Mouse (Mus musculus) spleen, postnatal 14 days (tissue): ENCODE measurements at regions not wholly inside any gene's neighbourhood (a gene's known extent, or its start where the extent isn't known, plus 50 kb on each side); places are given as distances from the start of the nearest gene placed in this dataset.

Experiments used
- DNase-seq, 2 experiments: peaks; one replicate each; pipeline ENCODE4 v3.0.0; 2021 to 2022; ENCODE audit warnings: low spot score in 2 of 2

- peak in 1 of 2 experiments; percentile 2 for DNase-seq
Observed at GRCm38 (mm10) chr4:53915326-53915725, 89.5 kb downstream of the Tmem38b start.

- DNase-seq = peak in 1 of 2 experiments; percentile 27
Observed at GRCm38 (mm10) chr4:53919188-53919587, 93.3 kb downstream of the Tmem38b start.

- DNase-seq = no peak
Observed at GRCm38 (mm10) chr4:53920587-53920986, 94.7 kb downstream of the Tmem38b start.

GRCm38 (mm10) chr4:53931068-53931467, 105.2 kb downstream of the Tmem38b start:
- no peak for DNase-seq

GRCm38 (mm10) chr4:53931499-53931898, 105.7 kb downstream of the Tmem38b start:
- no peak for DNase-seq

- DNase-seq = no peak
Observed at GRCm38 (mm10) chr4:53935306-53935705, 109.5 kb downstream of the Tmem38b start.

GRCm38 (mm10) chr4:53948736-53949135, 122.9 kb downstream of the Tmem38b start:
- no peak for DNase-seq

- DNase-seq = no peak
Observed at GRCm38 (mm10) chr4:53949164-53949563, 123.3 kb downstream of the Tmem38b start.

GRCm38 (mm10) chr4:53950496-53950895, 124.7 kb downstream of the Tmem38b start:
- DNase-seq = no peak

- no peak for DNase-seq
Observed at GRCm38 (mm10) chr4:53951003-53951733, 125.3 kb downstream of the Tmem38b start.

- DNase-seq = no peak
Observed at GRCm38 (mm10) chr4:53951734-53952109, 125.9 kb downstream of the Tmem38b start.

GRCm38 (mm10) chr4:53952288-53952687, 126.4 kb downstream of the Tmem38b start:
- no peak for DNase-seq

- no peak for DNase-seq
Observed at GRCm38 (mm10) chr4:53962458-53962857, 136.6 kb downstream of the Tmem38b start.

- DNase-seq = no peak
Observed at GRCm38 (mm10) chr4:53970461-53970860, 144.6 kb downstream of the Tmem38b start.

- no peak for DNase-seq
Observed at GRCm38 (mm10) chr4:53970960-53971359, 145.1 kb downstream of the Tmem38b start.

- no peak for DNase-seq
Observed at GRCm38 (mm10) chr4:53976036-53976638, 150.3 kb downstream of the Tmem38b start.

GRCm38 (mm10) chr4:53986519-53987301, 160.9 kb downstream of the Tmem38b start:
- no peak for DNase-seq

- no peak for DNase-seq
Observed at GRCm38 (mm10) chr4:53987536-53987935, 161.7 kb downstream of the Tmem38b start.

GRCm38 (mm10) chr4:54021069-54021829, 195.4 kb downstream of the Tmem38b start:
- no peak for DNase-seq

- no peak for DNase-seq
Observed at GRCm38 (mm10) chr4:54021861-54022385, 196.1 kb downstream of the Tmem38b start.

- DNase-seq = no peak
Observed at GRCm38 (mm10) chr4:54026919-54027318, 201.1 kb downstream of the Tmem38b start.
